Mouse (Mus musculus) C2C12 (cell line): ENCODE data around the gene Btbd18.

Source experiments
- CEBPB ChIP-seq: IDR thresholded peaks from one replicate; pipeline ENCODE4 v1.6.1; 2011; ENCODE audit warnings: low read depth, mild to moderate bottlenecking, control low read depth, moderate library complexity
- CTCF ChIP-seq: IDR thresholded peaks from one replicate; pipeline ENCODE4 v1.5.1; 2011; ENCODE audit not compliant: control insufficient read depth, insufficient read depth, insufficient read length
- FOSL1 ChIP-seq: IDR thresholded peaks from one replicate; pipeline ENCODE4 v1.8.0; 2011; ENCODE audit warnings: mild to moderate bottlenecking, low read length; ENCODE audit not compliant: poor library complexity, insufficient read depth, severe bottlenecking
- MAX ChIP-seq: IDR thresholded peaks from one replicate; pipeline ENCODE4 v1.6.1; 2011; ENCODE audit warnings: mild to moderate bottlenecking, control low read depth
- MYOD1 ChIP-seq: IDR thresholded peaks from one replicate; pipeline ENCODE4 v1.6.1; 2011; ENCODE audit warnings: low read depth; ENCODE audit not compliant: control insufficient read depth, insufficient read length
- MYOG ChIP-seq: IDR thresholded peaks from one replicate; pipeline ENCODE4 v1.6.1; 2011; ENCODE audit not compliant: control insufficient read depth, insufficient read length; ENCODE audit errors: extremely low read depth
- USF1 ChIP-seq: IDR thresholded peaks from one replicate; pipeline ENCODE4 v1.6.1; 2011; ENCODE audit warnings: low read depth, mild to moderate bottlenecking, control low read depth, moderate library complexity

- TF ChIP-seq CTCF (no peak), MYOG (no peak), CEBPB (no peak), MYOD1 (no peak), USF1 (no peak), MAX (no peak), FOSL1 (no peak)
These were observed 44.6 kb downstream of the Btbd18 start for GRCm38 (mm10) chr2:84703497-84703896.
